Comparison of ENCODE assay signal across 8 mouse cellular contexts in the genomic region with DNA sequence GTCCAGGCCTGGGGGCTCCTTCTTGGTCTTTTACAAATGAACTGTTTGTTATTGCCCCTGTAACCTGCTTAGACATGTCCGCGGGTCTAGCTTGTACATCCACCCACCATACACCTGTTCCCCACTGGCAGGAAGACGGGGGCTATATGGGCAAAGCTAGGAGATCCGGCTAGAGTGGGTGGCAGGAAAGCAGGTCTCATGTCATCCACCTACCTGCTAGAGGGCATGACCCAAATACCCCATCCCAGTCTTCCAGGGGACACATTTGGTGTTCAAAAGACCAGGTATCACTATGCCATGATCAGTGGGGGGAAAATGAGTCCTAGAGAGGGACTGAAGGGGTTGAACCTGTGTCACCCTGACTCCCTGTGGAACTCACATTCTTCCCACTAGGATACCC. TPM values are rescaled to one million over a fixed set of nuclear protein-coding genes. Genes with fewer than 3 reads are reported as not detected.
DNase-seq lines count a peak whose midpoint lies in the region; ATAC-seq lines count a peak whose summit lies in the region.
"Had no signal": no experiment of that assay in that cellular context is flagged by ENCODE, and none has a peak within 500 bp of the region (broad histone marks: within the 10 kb centered on the region; RNA-seq: fewer than 3 reads in every experiment).

No protein-coding gene starts in this region.

- H3K4me2 ChIP-seq in lung, embryonic 15.5 days, result peak overlapping the region; percentile 89
- H3K4me2 ChIP-seq in forebrain, embryonic 11.5 days (ENCODE audit: low read depth, low read length, severe bottlenecking), result peak overlapping the region; percentile 93; the same call in 1 of the 2 replicates
- H3K4me2 ChIP-seq in intestine, embryonic 15.5 days (replicated peaks), result peak overlapping the region; percentile 92
- peak overlapping the region; percentile 90 for H3K4me2 ChIP-seq in neural tube, embryonic 14.5 days (ENCODE audit: low read depth, low read length)

- H3K27ac ChIP-seq in lung, embryonic 15.5 days, result peak overlapping the region; percentile 100
- H3K27ac ChIP-seq in forebrain, embryonic 11.5 days (ENCODE audit: low read depth, low read length), result peak overlapping the region; percentile 98; the same call in 1 of the 2 replicates
- peak overlapping the region; percentile 98; the same call in 1 of the 2 replicates for H3K27ac ChIP-seq in intestine, embryonic 15.5 days
- peak overlapping the region; percentile 98 for H3K27ac ChIP-seq in neural tube, embryonic 14.5 days (ENCODE audit: low read depth, low read length)

- no peaks in the 10 kb centered on the region for H3K9me3 ChIP-seq in lung, embryonic 15.5 days
- H3K9me3 ChIP-seq in forebrain, embryonic 11.5 days (ENCODE audit: control insufficient read depth, low read length), result no peaks in the 10 kb centered on the region
- H3K9me3 ChIP-seq in intestine, embryonic 15.5 days, result no peaks in the 10 kb centered on the region
- H3K9me3 ChIP-seq in neural tube, embryonic 14.5 days (ENCODE audit: control insufficient read depth, low read length), result no peaks in the 10 kb centered on the region

- no peak for DNase-seq in lung, postnatal 25 days (ENCODE audit: low spot score)
- peak; percentile 42 for DNase-seq in forebrain, embryonic 11.5 days (ENCODE audit: low spot score)

- peak overlapping the region; percentile 76; the same call in 1 of the 2 replicates for H3K9ac ChIP-seq in lung, embryonic 15.5 days
- H3K9ac ChIP-seq in forebrain, embryonic 11.5 days (ENCODE audit: low read length), result peak overlapping the region; percentile 50
- H3K9ac ChIP-seq in intestine, embryonic 15.5 days, result peak overlapping the region; percentile 68
- peak overlapping the region; percentile 37 for H3K9ac ChIP-seq in neural tube, embryonic 14.5 days (replicated peaks; ENCODE audit: low read depth, low read length)

- H3K4me1 ChIP-seq in lung, embryonic 15.5 days, result peaks cover 47% of the 10 kb centered on the region
- H3K4me1 ChIP-seq in forebrain, embryonic 11.5 days (replicated peaks; ENCODE audit: control insufficient read depth, insufficient read depth, low read length), result peaks cover 33% of the 10 kb centered on the region
- H3K4me1 ChIP-seq in intestine, embryonic 15.5 days (replicated peaks), result peaks cover 61% of the 10 kb centered on the region
- H3K4me1 ChIP-seq in neural tube, embryonic 14.5 days (ENCODE audit: control insufficient read depth, insufficient read depth, low read length), result peaks cover 43% of the 10 kb centered on the region

- H3K4me3 ChIP-seq in lung, embryonic 15.5 days, result peak overlapping the region; percentile 84; the same call in 1 of the 2 replicates
- H3K4me3 ChIP-seq in forebrain, embryonic 11.5 days (ENCODE audit: low read depth, low read length), result 0 out of 2 replicates have a peak overlapping the region, but pooled peaks have one; percentile 57
- no peak overlapping the region for H3K4me3 ChIP-seq in intestine, embryonic 15.5 days (replicated peaks)
- peak overlapping the region; percentile 76; the same call in 1 of the 2 replicates for H3K4me3 ChIP-seq in neural tube, embryonic 14.5 days (ENCODE audit: low read depth, low read length)

- 80% methylated on average over 4 of the region's 4 CpGs for WGBS in lung, embryonic 15.5 days
- 84% methylated on average over 4 of the region's 4 CpGs for WGBS in forebrain, embryonic 11.5 days
- WGBS in intestine, embryonic 15.5 days, result 81% methylated on average over 4 of the region's 4 CpGs
- 92% methylated on average over 4 of the region's 4 CpGs for WGBS in neural tube, embryonic 14.5 days

- ATAC-seq in lung, embryonic 15.5 days (ENCODE audit: borderline replicate concordance, extremely low read depth, low FRiP score, low TSS enrichment), result no peak
- ATAC-seq in forebrain, embryonic 11.5 days (replicated peaks; ENCODE audit: low FRiP score), result no peak
- no peak for ATAC-seq in intestine, embryonic 15.5 days
- ATAC-seq in neural tube, embryonic 14.5 days (ENCODE audit: low read depth), result no peak
- ATAC-seq in frontal cortex, adult (ENCODE audit: low TSS enrichment), result no peak
- no peak for ATAC-seq in erythroid progenitor cell, adult 5-6 weeks (replicated peaks; ENCODE audit: low FRiP score, poor library complexity, severe bottlenecking)

- H3K27me3 ChIP-seq in lung, embryonic 15.5 days, result no peaks in the 10 kb centered on the region
- no peaks in the 10 kb centered on the region for H3K27me3 ChIP-seq in forebrain, embryonic 11.5 days (ENCODE audit: control insufficient read depth, insufficient read depth, low read length)
- H3K27me3 ChIP-seq in intestine, embryonic 15.5 days (replicated peaks), result no peaks in the 10 kb centered on the region
- no peaks in the 10 kb centered on the region for H3K27me3 ChIP-seq in neural tube, embryonic 14.5 days (ENCODE audit: control insufficient read depth, insufficient read depth, low read length)

- H3K36me3 ChIP-seq in lung, embryonic 15.5 days, result 0 out of 2 replicates have a peak, but pooled peaks cover 3% of the 10 kb centered on the region
- H3K36me3 ChIP-seq in forebrain, embryonic 11.5 days (ENCODE audit: control insufficient read depth, insufficient read depth, low read length), result no peaks in the 10 kb centered on the region
- peaks cover 8% of the 10 kb centered on the region; the same call in 1 of the 2 replicates for H3K36me3 ChIP-seq in intestine, embryonic 15.5 days
- peaks cover 14% of the 10 kb centered on the region; the same call in 1 of the 2 replicates for H3K36me3 ChIP-seq in neural tube, embryonic 14.5 days (ENCODE audit: control insufficient read depth, insufficient read depth, low read length)

RNA-seq across cellular contexts. Expression of a gene that starts 9.9 kb away (rescaled TPM):
- polyA plus RNA-seq in lung, embryonic 15.5 days (2015; fragmentation: Nextera tagmentation; extraction: Ambion mirVana), result 29.5 and 30.3 TPM in 2 replicates
- polyA plus RNA-seq in forebrain, embryonic 11.5 days (2014; fragmentation: Nextera tagmentation; extraction: Ambion mirVana), result 40.3 and 44.2 TPM in 2 replicates
- 26.1 and 26.6 TPM in 2 replicates for polyA plus RNA-seq in intestine, embryonic 15.5 days (2015; fragmentation: Nextera tagmentation; extraction: Ambion mirVana)
- 43.3 and 46.6 TPM in 2 replicates for polyA plus RNA-seq in neural tube, embryonic 14.5 days (2014; fragmentation: Nextera tagmentation; extraction: Ambion mirVana)
- 114 and 181 TPM in 2 replicates for total RNA-seq in erythroid progenitor cell, adult 5-6 weeks (2015; ENCODE audit: low replicate concordance)
- total RNA-seq in erythroid progenitor cell, adult 5-6 weeks (2017; ENCODE audit: low replicate concordance), result 70.5 and 90.7 TPM in 2 replicates

RNA-seq across cellular contexts. Expression of a gene that starts 20.4 kb away (rescaled TPM):
- 174 and 183 TPM in 2 replicates for polyA plus RNA-seq in lung, embryonic 15.5 days (2015; fragmentation: Nextera tagmentation; extraction: Ambion mirVana)
- polyA plus RNA-seq in forebrain, embryonic 11.5 days (2014; fragmentation: Nextera tagmentation; extraction: Ambion mirVana), result 298 and 321 TPM in 2 replicates
- polyA plus RNA-seq in intestine, embryonic 15.5 days (2015; fragmentation: Nextera tagmentation; extraction: Ambion mirVana), result 173 TPM in 2 replicates
- polyA plus RNA-seq in neural tube, embryonic 14.5 days (2014; fragmentation: Nextera tagmentation; extraction: Ambion mirVana), result 561 and 590 TPM in 2 replicates
- 20.2 and 26.8 TPM in 2 replicates for total RNA-seq in erythroid progenitor cell, adult 5-6 weeks (2015; ENCODE audit: low replicate concordance)
- total RNA-seq in erythroid progenitor cell, adult 5-6 weeks (2017; ENCODE audit: low replicate concordance), result 8.9 and 17.3 TPM in 2 replicates

RNA-seq across cellular contexts. Expression of a gene that starts 23.8 kb away (rescaled TPM):
- polyA plus RNA-seq in lung, embryonic 15.5 days (2015; fragmentation: Nextera tagmentation; extraction: Ambion mirVana), result 0.27 and 0.38 TPM in 2 replicates
- 1.1 and 1.7 TPM in 2 replicates for polyA plus RNA-seq in forebrain, embryonic 11.5 days (2014; fragmentation: Nextera tagmentation; extraction: Ambion mirVana)
- 0.41 and 0.71 TPM in 2 replicates for polyA plus RNA-seq in intestine, embryonic 15.5 days (2015; fragmentation: Nextera tagmentation; extraction: Ambion mirVana)
- 2.7 and 4.3 TPM in 2 replicates for polyA plus RNA-seq in neural tube, embryonic 14.5 days (2014; fragmentation: Nextera tagmentation; extraction: Ambion mirVana)
- not detected in 2 replicates for total RNA-seq in erythroid progenitor cell, adult 5-6 weeks (2015; ENCODE audit: low replicate concordance)
- not detected in 2 replicates for total RNA-seq in erythroid progenitor cell, adult 5-6 weeks (2017; ENCODE audit: low replicate concordance)
- polyA plus RNA-seq: large intestine, adult 2 months had no signal

RNA-seq across cellular contexts. Expression of a gene that starts 26.8 kb away (rescaled TPM):
- polyA plus RNA-seq in lung, embryonic 15.5 days (2015; fragmentation: Nextera tagmentation; extraction: Ambion mirVana), result 18.8 and 20.3 TPM in 2 replicates
- 14.6 and 17.5 TPM in 2 replicates for polyA plus RNA-seq in forebrain, embryonic 11.5 days (2014; fragmentation: Nextera tagmentation; extraction: Ambion mirVana)
- 14.8 TPM in 2 replicates for polyA plus RNA-seq in intestine, embryonic 15.5 days (2015; fragmentation: Nextera tagmentation; extraction: Ambion mirVana)
- polyA plus RNA-seq in neural tube, embryonic 14.5 days (2014; fragmentation: Nextera tagmentation; extraction: Ambion mirVana), result 4.5 and 4.8 TPM in 2 replicates
- total RNA-seq in erythroid progenitor cell, adult 5-6 weeks (2015; ENCODE audit: low replicate concordance), result 0.72 and 3.4 TPM in 2 replicates
- 0.61 and 1.8 TPM in 2 replicates for total RNA-seq in erythroid progenitor cell, adult 5-6 weeks (2017; ENCODE audit: low replicate concordance)

RNA-seq across cellular contexts. Expression of a gene that starts 28.5 kb away (rescaled TPM):
- 0.22 and 0.25 TPM in 2 replicates for polyA plus RNA-seq in lung, embryonic 15.5 days (2015; fragmentation: Nextera tagmentation; extraction: Ambion mirVana)
- 6.7 and 7.7 TPM in 2 replicates for polyA plus RNA-seq in forebrain, embryonic 11.5 days (2014; fragmentation: Nextera tagmentation; extraction: Ambion mirVana)
- 1.2 and 1.3 TPM in 2 replicates for polyA plus RNA-seq in intestine, embryonic 15.5 days (2015; fragmentation: Nextera tagmentation; extraction: Ambion mirVana)
- 70.6 and 94.9 TPM in 2 replicates for polyA plus RNA-seq in neural tube, embryonic 14.5 days (2014; fragmentation: Nextera tagmentation; extraction: Ambion mirVana)
- not detected in 2 replicates for total RNA-seq in erythroid progenitor cell, adult 5-6 weeks (2015; ENCODE audit: low replicate concordance)
- total RNA-seq in erythroid progenitor cell, adult 5-6 weeks (2017; ENCODE audit: low replicate concordance), result not detected in 2 replicates
